Mouse (Mus musculus) G1E (cell line): ENCODE results near the gene Trim45.

Source experiments
- CTCF ChIP-seq: IDR thresholded peaks from 2 replicates; pipeline ENCODE4 v1.5.1; 2012; ENCODE audit warnings: low read depth, low read length, inconsistent platforms, mixed read lengths
- GATA1 ChIP-seq: IDR thresholded peaks from 2 replicates; pipeline ENCODE4 v1.6.1; 2012; ENCODE audit warnings: borderline replicate concordance, low read length, inconsistent platforms, mixed read lengths
- GATA2 ChIP-seq: IDR thresholded peaks from 2 replicates; pipeline ENCODE4 v1.6.1; 2012; ENCODE audit warnings: low read depth, low read length, inconsistent platforms, borderline replicate concordance
- POLR2AphosphoS5 ChIP-seq: IDR thresholded peaks from 2 replicates; pipeline ENCODE4 v1.6.1; 2012; ENCODE audit warnings: low read depth, low read length, inconsistent platforms; ENCODE audit not compliant: insufficient replicate concordance
- TAL1 ChIP-seq: conservative IDR thresholded peaks from 2 replicates; pipeline ENCODE4 v1.6.1; 2012; ENCODE audit warnings: low read depth, low read length, inconsistent platforms, mixed read lengths

DNA sequence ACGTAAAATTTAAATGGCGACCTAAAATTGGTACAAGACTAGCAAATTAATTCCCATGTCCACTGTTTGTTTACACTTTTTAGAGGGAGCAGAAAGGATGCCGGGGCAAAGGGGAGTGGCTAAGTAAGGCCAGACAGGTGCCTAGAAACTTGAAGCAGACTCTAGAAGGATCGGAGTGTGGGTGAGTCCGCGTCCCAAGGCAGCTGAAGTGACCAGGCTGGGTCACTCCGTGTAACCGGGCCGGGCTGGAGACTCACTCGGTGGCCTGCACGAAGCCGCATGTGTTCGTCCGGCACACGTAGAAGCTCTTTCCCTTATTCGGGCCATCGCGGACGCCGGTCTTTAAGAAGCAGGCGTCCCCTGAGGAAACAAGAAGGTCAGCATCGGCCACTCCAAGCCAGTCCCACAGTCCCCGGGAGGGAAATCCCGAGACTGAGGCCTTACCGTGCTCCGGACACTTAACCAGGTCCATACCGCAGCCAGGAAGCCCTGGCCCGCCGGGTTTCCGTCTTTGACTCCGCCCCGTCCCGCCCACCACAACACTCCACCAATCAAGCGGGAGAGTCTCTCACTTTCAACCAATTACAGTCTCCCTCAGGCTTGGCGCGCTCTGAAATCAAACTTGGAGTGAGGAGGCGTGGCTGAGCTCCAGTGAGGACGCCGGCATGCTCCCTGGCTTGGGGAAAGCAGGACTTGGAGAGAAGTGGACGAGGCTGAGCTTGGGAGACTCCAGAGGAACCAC is 47.3 kb downstream of the Trim45 start, which contains the start of gene Ttf2:
- TF ChIP-seq CTCF (no peak), TAL1 (no peak), GATA1 (no peak), POLR2AphosphoS5 (no peak), GATA2 (no peak)
